Mouse (Mus musculus) T-helper 1 cell (primary cell): Measurements from ENCODE around the gene Bcl2l1.

Source experiments
- in situ Hi-C: fragments of 300-600 bp; cut with MboI, MseI; formaldehyde crosslinking; loops from one replicate; pipeline ENCODE4 v1.15.1; 2025; ENCODE audit warnings: high pct_unique_total_duplicates

The Bcl2l1 gene

GRCm38 (mm10) chr2:152831019-152831878 is at the start of gene Bcl2l1:
Gene Bcl2l1 (minus strand): TSS chr2:152831728.
- in situ Hi-C loops: loop anchor here (5.0 kb wide), 2 partner anchors 64 to 139 kb away; no protein-coding TSS in a partner anchor

- in situ Hi-C loops: loop anchor here (25.0 kb wide), 2 partner anchors 481 to 619 kb away; no protein-coding TSS in a partner anchor
Measured at GRCm38 (mm10) chr2:152880898-152881297, 49.4 kb upstream of the Bcl2l1 start.

- in situ Hi-C loops: loop anchor here (25.0 kb wide), 2 partner anchors 484 to 616 kb away; no protein-coding TSS in a partner anchor
Measured at GRCm38 (mm10) chr2:152878239-152878638, 46.7 kb upstream of the Bcl2l1 start.

- in situ Hi-C loops: no loop called here
Measured at GRCm38 (mm10) chr2:152863346-152863745, 31.8 kb upstream of the Bcl2l1 start.

GRCm38 (mm10) chr2:152862638-152863037 is 31.1 kb upstream of the Bcl2l1 start:
- in situ Hi-C loops: no loop called here

GRCm38 (mm10) chr2:152861891-152862290 is 30.4 kb upstream of the Bcl2l1 start:
- in situ Hi-C loops: no loop called here

GRCm38 (mm10) chr2:152859501-152859900 is 28.0 kb upstream of the Bcl2l1 start:
- in situ Hi-C loops: no loop called here

GRCm38 (mm10) chr2:152848466-152848865 is 16.9 kb upstream of the Bcl2l1 start:
- in situ Hi-C loops: no loop called here

GRCm38 (mm10) chr2:152847815-152848302 is 16.3 kb upstream of the Bcl2l1 start, which contains the start of gene Tpx2:
Gene Tpx2 (plus strand): TSS chr2:152847964.
- in situ Hi-C loops: no loop called here

GRCm38 (mm10) chr2:152847057-152847814 is 15.7 kb upstream of the Bcl2l1 start:
- in situ Hi-C loops: no loop called here

GRCm38 (mm10) chr2:152842741-152843140 is 11.2 kb upstream of the Bcl2l1 start:
- in situ Hi-C loops: no loop called here

- in situ Hi-C loops: no loop called here
Measured at GRCm38 (mm10) chr2:152839256-152839655, 7.7 kb upstream of the Bcl2l1 start.

- in situ Hi-C loops: loop anchor here (5.0 kb wide), 2 partner anchors 63 to 138 kb away; no protein-coding TSS in a partner anchor
Measured at GRCm38 (mm10) chr2:152830021-152830921, 1.3 kb downstream of the Bcl2l1 start.

GRCm38 (mm10) chr2:152829367-152829881 is 2.1 kb downstream of the Bcl2l1 start:
- in situ Hi-C loops: loop anchor here (5.0 to 10.0 kb wide), 2 partner anchors 37 to 905 kb away; no protein-coding TSS in a partner anchor

GRCm38 (mm10) chr2:152828532-152828931 is 3.0 kb downstream of the Bcl2l1 start:
- in situ Hi-C loops: loop anchor here (5.0 to 10.0 kb wide), 2 partner anchors 36 to 906 kb away; no protein-coding TSS in a partner anchor

GRCm38 (mm10) chr2:152828011-152828370 is 3.5 kb downstream of the Bcl2l1 start:
- in situ Hi-C loops: loop anchor here (5.0 to 10.0 kb wide), 2 partner anchors 36 to 907 kb away; no protein-coding TSS in a partner anchor

GRCm38 (mm10) chr2:152827321-152828010 is 4.1 kb downstream of the Bcl2l1 start:
- in situ Hi-C loops: loop anchor here (5.0 to 10.0 kb wide), 2 partner anchors 35 to 907 kb away; no protein-coding TSS in a partner anchor

- in situ Hi-C loops: loop anchor here (5.0 to 10.0 kb wide), 2 partner anchors 34 to 908 kb away; no protein-coding TSS in a partner anchor
Measured at GRCm38 (mm10) chr2:152826481-152826880, 5.0 kb downstream of the Bcl2l1 start.

- in situ Hi-C loops: loop anchor here (5.0 to 10.0 kb wide), 2 partner anchors 33 to 909 kb away; no protein-coding TSS in a partner anchor
Measured at GRCm38 (mm10) chr2:152825713-152826112, 5.8 kb downstream of the Bcl2l1 start.
